Mouse (Mus musculus) spleen, postnatal 14 days (tissue): ENCODE measurements around the gene Pard3.
A peak's percentile ranks its signal among the peaks of the same experiment; 100 is the strongest.

ENCODE experiments used
- DNase-seq, 2 experiments: peaks; one replicate each; pipeline ENCODE4 v3.0.0; 2021 to 2022; ENCODE audit warnings: low spot score in 2 of 2

The Pard3 gene

GRCm38 (mm10) chr8:127435975-127436374, 372.3 kb downstream of the Pard3 start:
- DNase-seq: no peak

- no peak for DNase-seq
Measured at GRCm38 (mm10) chr8:127437613-127438235, 374.0 kb downstream of the Pard3 start.

- peak in 1 of 2 experiments; percentile 12 for DNase-seq
Measured at GRCm38 (mm10) chr8:127438625-127439391, 375.1 kb downstream of the Pard3 start.

- no peak for DNase-seq
Measured at GRCm38 (mm10) chr8:127439392-127440160, 375.9 kb downstream of the Pard3 start.

- no peak for DNase-seq
Measured at GRCm38 (mm10) chr8:127440161-127440833, 376.6 kb downstream of the Pard3 start.

- DNase-seq: peak; percentile 12 to 21
Measured at GRCm38 (mm10) chr8:127440834-127441485, 377.3 kb downstream of the Pard3 start.

- no peak for DNase-seq
Measured at GRCm38 (mm10) chr8:127447401-127447800, 383.7 kb downstream of the Pard3 start.

GRCm38 (mm10) chr8:127449066-127449840, 385.6 kb downstream of the Pard3 start:
- DNase-seq: no peak

GRCm38 (mm10) chr8:127450954-127451668, 387.4 kb downstream of the Pard3 start:
- DNase-seq: no peak

- no peak for DNase-seq
Measured at GRCm38 (mm10) chr8:127452364-127452763, 388.7 kb downstream of the Pard3 start.

- no peak for DNase-seq
Measured at GRCm38 (mm10) chr8:127457901-127458300, 394.2 kb downstream of the Pard3 start.

- no peak for DNase-seq
Measured at GRCm38 (mm10) chr8:127461173-127461572, 397.5 kb downstream of the Pard3 start.

GRCm38 (mm10) chr8:127462378-127462935, 398.8 kb downstream of the Pard3 start:
- no peak for DNase-seq

- no peak for DNase-seq
Measured at GRCm38 (mm10) chr8:127464300-127464699, 400.6 kb downstream of the Pard3 start.

- DNase-seq: no peak
Measured at GRCm38 (mm10) chr8:127472204-127472603, 408.5 kb downstream of the Pard3 start.

GRCm38 (mm10) chr8:127480003-127480402, 416.3 kb downstream of the Pard3 start:
- no peak for DNase-seq

GRCm38 (mm10) chr8:127485618-127486017, 421.9 kb downstream of the Pard3 start:
- DNase-seq: no peak

- DNase-seq: no peak
Measured at GRCm38 (mm10) chr8:127491963-127492362, 428.3 kb downstream of the Pard3 start.

- DNase-seq: no peak
Measured at GRCm38 (mm10) chr8:127495226-127495780, 431.6 kb downstream of the Pard3 start.
